Mouse (Mus musculus) lung, postnatal 0 days (tissue): ENCODE results near the gene Ptcra.

ENCODE experiments used
- CTCF ChIP-seq: IDR thresholded peaks from 2 replicates; pipeline ENCODE4 v1.5.1; 2016; ENCODE audit warnings: antibody characterized with exemption, mild to moderate bottlenecking
- EP300 ChIP-seq: IDR thresholded peaks from 2 replicates; pipeline ENCODE4 v1.6.1; 2016; ENCODE audit warnings: antibody characterized with exemption, mild to moderate bottlenecking, control low read depth

- no peak for TF ChIP-seq EP300
- no peak for TF ChIP-seq CTCF
Measured at GRCm38 (mm10) chr17:46808376-46808775, 44.9 kb upstream of the Ptcra start.
